Mouse (Mus musculus): ENCODE results near the gene Prdm9. TPM values are rescaled to one million over a fixed set of nuclear protein-coding genes. Genes with fewer than 3 reads are reported as not detected.

The Prdm9 gene
- total and polyA plus RNA-seq, 3 experiments = 1.3 to 1.7 (median 1.4) TPM

DNA sequence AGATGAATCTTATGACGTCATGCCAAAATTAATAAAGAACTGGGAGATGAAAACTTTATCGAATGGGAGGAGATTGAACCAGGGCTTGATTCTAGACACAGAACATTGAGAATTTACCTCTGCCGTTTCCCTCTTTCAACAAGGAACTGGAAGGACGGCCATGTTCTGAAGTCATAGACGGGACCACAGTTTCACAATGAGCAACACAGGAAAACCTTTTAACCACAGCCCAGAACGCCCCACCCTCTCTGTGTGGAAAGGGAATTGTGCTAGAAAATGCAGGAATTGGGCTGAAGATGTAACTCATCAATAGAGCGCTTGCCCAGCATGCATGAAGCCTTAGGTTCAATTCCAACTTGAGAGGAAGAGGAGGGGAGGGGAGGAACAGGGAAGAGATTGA is 18.9 kb upstream of the Prdm9 start:
- Histone ChIP-seq H3K36me3 (ENCODE audit: control insufficient read depth, insufficient read depth, low read length) (no peaks in the 10 kb centered on the region), H3K4me3 (no peak overlapping the region), H3K9ac (ENCODE audit: low read depth, low read length) (no peak overlapping the region), H3K4me1 (ENCODE audit: control insufficient read depth, insufficient read depth, low read length) (no peaks in the 10 kb centered on the region), H3K79me2 (replicated peaks; ENCODE audit: control insufficient read depth, insufficient read depth, low read length) (no peaks in the 10 kb centered on the region), H3K27ac (no peak overlapping the region), H3K27me3 (ENCODE audit: control insufficient read depth, insufficient read depth, low read length) (no peaks in the 10 kb centered on the region)
- intact Hi-C loops (cut with DNase I) = no loop called here
- TF ChIP-seq CTCF (IDR thresholded peaks at IDR 0.05) (no peak), POLR2A (IDR thresholded peaks at IDR 0.05; ENCODE audit: insufficient read depth, low read depth, low read length) (no peak), EP300 (IDR thresholded peaks at IDR 0.05; ENCODE audit: insufficient read depth, low read depth, low read length) (no peak)
- 71% methylated on average over 7 of the region's 7 CpGs for WGBS
- no peak for DNase-seq

DNA sequence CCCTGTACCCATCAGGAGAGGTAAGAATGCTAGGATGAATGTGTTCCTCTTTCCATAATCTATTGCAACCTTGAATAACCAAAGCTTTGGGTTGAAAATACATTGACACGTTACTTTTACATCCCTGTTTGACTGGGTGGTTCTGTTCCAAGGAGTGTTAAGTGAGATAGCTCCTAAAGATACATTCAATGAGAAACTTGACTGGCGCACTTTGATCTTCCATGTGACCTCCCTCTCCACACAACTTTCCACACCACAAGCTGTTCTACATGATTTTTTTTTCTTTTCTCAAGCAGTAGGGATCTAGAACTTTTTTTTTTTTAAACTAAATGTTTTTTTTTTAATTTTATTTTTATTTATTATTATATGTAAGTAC is 15.9 kb upstream of the Prdm9 start:
- 87% methylated on average over 2 of the region's 2 CpGs for WGBS
- no peaks in the 10 kb centered on the region for H3K27me3 ChIP-seq (ENCODE audit: control insufficient read depth, insufficient read depth, low read length)
- no peak for DNase-seq
- H3K4me1 ChIP-seq (ENCODE audit: control insufficient read depth, insufficient read depth, low read length) = no peaks in the 10 kb centered on the region
- H3K79me2 ChIP-seq (replicated peaks; ENCODE audit: control insufficient read depth, insufficient read depth, low read length) = no peaks in the 10 kb centered on the region
- TF ChIP-seq CTCF (IDR thresholded peaks at IDR 0.05) (no peak), POLR2A (IDR thresholded peaks at IDR 0.05; ENCODE audit: insufficient read depth, low read depth, low read length) (no peak), EP300 (IDR thresholded peaks at IDR 0.05; ENCODE audit: insufficient read depth, low read depth, low read length) (no peak)
- no peak overlapping the region for H3K27ac ChIP-seq
- no peaks in the 10 kb centered on the region for H3K36me3 ChIP-seq (ENCODE audit: control insufficient read depth, insufficient read depth, low read length)
- no peak overlapping the region for H3K4me3 ChIP-seq
- intact Hi-C loops (cut with DNase I) = no loop called here
- no peak overlapping the region for H3K9ac ChIP-seq (ENCODE audit: low read depth, low read length)

DNA sequence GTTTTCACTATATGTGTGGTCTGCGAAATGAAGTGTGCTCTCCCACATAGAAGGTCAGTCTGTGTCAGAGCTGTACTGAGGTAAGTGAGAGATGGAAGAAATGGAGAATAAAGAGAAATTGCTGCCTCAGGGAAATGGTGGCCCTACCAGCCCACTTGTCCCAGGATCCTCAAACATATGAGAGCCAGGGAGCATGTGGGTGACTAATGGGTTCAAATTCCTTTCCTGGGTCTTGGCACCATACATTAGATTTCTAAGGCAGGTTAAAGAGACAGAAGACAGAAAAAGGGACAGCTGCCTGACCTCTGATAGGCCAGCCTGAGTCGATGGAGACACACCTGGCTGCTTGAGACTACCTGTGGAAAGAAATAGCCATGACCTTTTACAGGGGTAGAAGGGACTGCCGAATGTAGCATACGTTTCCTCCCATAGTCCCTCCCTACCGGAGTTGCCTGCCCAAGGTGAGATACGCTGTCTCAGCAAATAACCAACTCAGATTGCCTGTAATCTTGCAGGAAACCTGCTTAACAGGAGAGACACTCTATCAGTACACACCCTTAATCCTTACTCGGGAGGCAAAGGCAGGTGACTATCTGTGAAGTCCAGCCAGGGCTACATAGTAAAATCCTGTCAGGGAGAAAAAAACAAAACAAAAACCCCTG is 15.4 kb upstream of the Prdm9 start:
- no peaks in the 10 kb centered on the region for H3K36me3 ChIP-seq (ENCODE audit: control insufficient read depth, insufficient read depth, low read length)
- no peak for DNase-seq
- H3K27ac ChIP-seq = no peak overlapping the region
- H3K4me3 ChIP-seq = no peak overlapping the region
- intact Hi-C loops (cut with DNase I) = no loop called here
- WGBS = 77% methylated on average over 7 of the region's 7 CpGs
- H3K9ac ChIP-seq (ENCODE audit: low read depth, low read length) = no peak overlapping the region
- no peaks in the 10 kb centered on the region for H3K79me2 ChIP-seq (replicated peaks; ENCODE audit: control insufficient read depth, insufficient read depth, low read length)
- no peaks in the 10 kb centered on the region for H3K27me3 ChIP-seq (ENCODE audit: control insufficient read depth, insufficient read depth, low read length)
- TF ChIP-seq EP300 (IDR thresholded peaks at IDR 0.05; ENCODE audit: insufficient read depth, low read depth, low read length) = no peak
- TF ChIP-seq POLR2A (IDR thresholded peaks at IDR 0.05; ENCODE audit: insufficient read depth, low read depth, low read length) = no peak
- TF ChIP-seq CTCF (IDR thresholded peaks at IDR 0.05) = no peak
- no peaks in the 10 kb centered on the region for H3K4me1 ChIP-seq (ENCODE audit: control insufficient read depth, insufficient read depth, low read length)

DNA sequence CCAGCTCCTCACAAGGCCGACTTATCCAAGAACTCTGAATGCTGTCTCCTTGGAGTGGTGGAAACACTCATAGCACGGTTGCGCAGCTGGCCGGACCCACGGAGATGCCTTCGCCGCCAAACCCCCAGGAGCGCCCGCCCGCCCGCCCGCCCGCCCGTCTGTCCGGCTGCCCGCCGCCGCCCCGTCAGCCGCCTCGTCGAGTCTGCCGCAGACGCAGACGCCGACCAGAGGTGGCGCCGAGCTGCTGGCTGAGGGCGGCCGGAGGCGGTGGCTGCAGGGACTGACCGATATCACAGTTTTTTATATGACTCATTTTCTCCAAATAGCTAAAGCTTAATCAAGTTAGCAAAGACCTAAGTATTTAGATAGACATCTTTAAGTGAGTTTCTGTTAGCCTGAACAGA is 13.1 kb upstream of the Prdm9 start:
- peak; percentile 56 to 65 for DNase-seq
- Histone ChIP-seq H3K9ac (ENCODE audit: low read depth, low read length) (no peak overlapping the region), H3K4me3 (no peak overlapping the region), H3K27me3 (ENCODE audit: control insufficient read depth, insufficient read depth, low read length) (no peaks in the 10 kb centered on the region), H3K4me1 (ENCODE audit: control insufficient read depth, insufficient read depth, low read length) (no peaks in the 10 kb centered on the region), H3K36me3 (ENCODE audit: control insufficient read depth, insufficient read depth, low read length) (no peaks in the 10 kb centered on the region), H3K79me2 (replicated peaks; ENCODE audit: control insufficient read depth, insufficient read depth, low read length) (no peaks in the 10 kb centered on the region), H3K27ac (no peak overlapping the region)
- TF ChIP-seq CTCF (IDR thresholded peaks at IDR 0.05) (peak; percentile 59), POLR2A (IDR thresholded peaks at IDR 0.05; ENCODE audit: insufficient read depth, low read depth, low read length) (no peak)
- intact Hi-C loops (cut with DNase I) = no loop called here
- WGBS = under 1% methylated on average over 26 of the region's 32 CpGs

DNA sequence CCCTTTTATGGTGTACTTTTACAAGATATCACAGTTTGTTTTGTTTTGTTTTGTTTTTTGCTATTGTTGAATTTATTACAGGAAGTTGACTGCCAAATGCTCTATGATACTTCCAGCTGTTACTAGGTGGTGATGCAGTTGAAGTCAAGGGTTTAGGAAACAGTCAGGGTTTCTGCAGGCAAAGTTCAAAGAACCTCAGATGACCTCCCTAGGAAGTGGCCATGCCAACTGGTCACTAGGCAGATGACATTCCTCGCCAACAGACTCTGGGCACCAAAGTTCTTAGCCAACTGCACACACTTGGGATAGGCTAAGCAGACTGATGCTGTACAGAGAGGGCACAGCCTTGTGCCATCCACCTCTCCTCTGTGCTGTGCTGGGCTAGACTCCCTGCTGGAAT is 10.9 kb upstream of the Prdm9 start:
- H3K27me3 ChIP-seq (ENCODE audit: control insufficient read depth, insufficient read depth, low read length) = no peaks in the 10 kb centered on the region
- H3K27ac ChIP-seq = no peak overlapping the region
- TF ChIP-seq POLR2A (IDR thresholded peaks at IDR 0.05; ENCODE audit: insufficient read depth, low read depth, low read length) (no peak), CTCF (IDR thresholded peaks at IDR 0.05) (no peak), EP300 (IDR thresholded peaks at IDR 0.05; ENCODE audit: insufficient read depth, low read depth, low read length) (no peak)
- H3K36me3 ChIP-seq (ENCODE audit: control insufficient read depth, insufficient read depth, low read length) = no peaks in the 10 kb centered on the region
- H3K4me1 ChIP-seq (ENCODE audit: control insufficient read depth, insufficient read depth, low read length) = no peaks in the 10 kb centered on the region
- no peak overlapping the region for H3K9ac ChIP-seq (ENCODE audit: low read depth, low read length)
- H3K79me2 ChIP-seq (replicated peaks; ENCODE audit: control insufficient read depth, insufficient read depth, low read length) = no peaks in the 10 kb centered on the region
- DNase-seq = no peak
- intact Hi-C loops (cut with DNase I) = no loop called here
- no peak overlapping the region for H3K4me3 ChIP-seq
- 34% methylated on average over 1 of the region's 1 CpGs for WGBS

DNA sequence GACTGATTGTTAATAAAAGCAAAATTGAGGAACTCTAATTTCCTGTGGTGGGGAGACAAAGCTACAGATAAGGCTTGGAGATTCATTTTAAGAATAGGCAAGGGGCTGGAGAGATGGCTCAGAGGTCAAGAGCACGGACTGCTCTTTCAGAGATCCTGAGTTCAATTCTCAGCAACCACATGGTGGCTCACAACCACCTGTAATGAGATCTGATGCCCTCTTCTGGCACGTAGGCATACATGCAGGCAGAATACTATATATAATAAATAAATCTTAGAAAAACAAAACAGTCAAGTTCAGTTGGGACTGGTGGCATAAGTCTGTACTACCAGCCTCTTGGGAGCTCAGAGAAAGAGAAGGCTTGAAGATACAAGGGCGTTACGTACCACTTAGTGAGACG is 2.8 kb upstream of the Prdm9 start:
- Histone ChIP-seq H3K79me2 (replicated peaks; ENCODE audit: control insufficient read depth, insufficient read depth, low read length) (no peaks in the 10 kb centered on the region), H3K27me3 (ENCODE audit: control insufficient read depth, insufficient read depth, low read length) (no peaks in the 10 kb centered on the region), H3K27ac (no peak overlapping the region), H3K36me3 (ENCODE audit: control insufficient read depth, insufficient read depth, low read length) (no peaks in the 10 kb centered on the region), H3K4me3 (no peak overlapping the region), H3K4me1 (ENCODE audit: control insufficient read depth, insufficient read depth, low read length) (no peaks in the 10 kb centered on the region; the same call in 1 of the 2 replicates), H3K9ac (ENCODE audit: low read depth, low read length) (no peak overlapping the region)
- intact Hi-C loops (cut with DNase I) = loop anchor here (10.0 kb wide), 1 partner anchor 622 kb away; the partner anchor contains the start of genes 1600012H06Rik and Wdr27
- DNase-seq = no peak
- 76% methylated on average over 5 of the region's 5 CpGs for WGBS
- TF ChIP-seq EP300 (IDR thresholded peaks at IDR 0.05; ENCODE audit: insufficient read depth, low read depth, low read length) (no peak), POLR2A (IDR thresholded peaks at IDR 0.05; ENCODE audit: insufficient read depth, low read depth, low read length) (no peak), CTCF (IDR thresholded peaks at IDR 0.05) (peak; percentile 25)
